Mouse (Mus musculus) hindbrain, embryonic 16.5 days (tissue): ENCODE measurements at regions not wholly inside any gene's neighbourhood (a gene's known extent, or its start where the extent isn't known, plus 50 kb on each side); places are given as distances from the start of the nearest gene placed in this dataset.

Source experiments
- ATAC-seq: fragments of 200-750 bp; cut with Nextera tagmentation; 2 replicates; pipeline ENCODE4 v1.8.0; 2017; ENCODE audit warnings: moderate TSS enrichment, moderate library complexity
- H3K27ac ChIP-seq: fragments of 300-500 bp; sonication (generic); 2 replicates; pipeline ENCODE4 v1.5.1; 2014; ENCODE audit warnings: low read depth, mild to moderate bottlenecking, control low read depth, low read length, moderate library complexity
- H3K27me3 ChIP-seq: fragments of 300-500 bp; sonication (generic); replicated peaks from 2 replicates; pipeline ENCODE4 v1.6.1; 2014; ENCODE audit warnings: low read length; ENCODE audit not compliant: control insufficient read depth, insufficient read depth
- H3K36me3 ChIP-seq: fragments of 300-500 bp; sonication (generic); 2 replicates; pipeline ENCODE4 v1.6.1; 2014; ENCODE audit warnings: mild to moderate bottlenecking, low read length, moderate library complexity, mixed read lengths; ENCODE audit not compliant: control insufficient read depth, insufficient read depth
- H3K4me1 ChIP-seq: fragments of 300-500 bp; sonication (generic); 2 replicates; pipeline ENCODE4 v1.6.1; 2014; ENCODE audit warnings: low read depth, low read length; ENCODE audit not compliant: control insufficient read depth, insufficient read depth
- H3K4me2 ChIP-seq: fragments of 300-500 bp; sonication (generic); 2 replicates; pipeline ENCODE4 v1.6.1; 2014; ENCODE audit warnings: mild to moderate bottlenecking, low read length, control low read depth, moderate library complexity
- H3K4me3 ChIP-seq: fragments of 300-500 bp; sonication (generic); 2 replicates; pipeline ENCODE4 v1.5.1; 2014; ENCODE audit warnings: mild to moderate bottlenecking, low read length, control low read depth, moderate library complexity
- H3K9ac ChIP-seq: fragments of 300-500 bp; sonication (generic); 2 replicates; pipeline ENCODE4 v1.6.1; 2014; ENCODE audit warnings: low read depth, mild to moderate bottlenecking, control low read depth, low read length, moderate library complexity
- H3K9me3 ChIP-seq: fragments of 300-500 bp; sonication (generic); 2 replicates; pipeline ENCODE4 v1.6.1; 2014; ENCODE audit warnings: mild to moderate bottlenecking, low read length, moderate library complexity; ENCODE audit not compliant: control insufficient read depth
- WGBS: fragments of 180-500 bp; shearing (Covaris S2); extraction: QIAGEN DNeasy Blood & Tissue Kit; methylation state at CpG from one replicate; pipeline ENCODE4 v1.1.7; 2014; 5-methylcytosine and 5-hydroxymethylcytosine counted together

DNA sequence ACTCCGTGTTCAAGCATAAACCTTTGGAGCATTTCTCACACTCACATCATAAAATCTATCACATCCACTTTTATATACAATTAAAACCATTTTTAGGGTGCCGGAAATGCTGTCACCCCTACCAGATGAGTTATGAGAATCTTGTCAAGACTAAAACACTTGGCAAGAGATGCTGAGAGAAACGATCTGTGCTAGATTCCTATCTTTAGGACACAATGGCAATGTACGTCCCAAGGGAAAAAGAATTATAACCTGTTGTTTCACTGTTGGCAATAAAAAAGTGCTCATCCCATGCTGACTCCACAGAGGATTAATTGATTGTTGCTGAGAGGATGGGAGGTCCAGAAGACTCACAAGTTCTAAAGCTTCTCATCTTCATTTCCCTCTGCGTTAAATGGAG, 389.7 kb upstream of the C030005K15Rik start:
- H3K4me3 ChIP-seq, result no peak overlapping the region
- H3K4me1 ChIP-seq, result no peaks in the 10 kb centered on the region
- H3K27ac ChIP-seq, result no peak overlapping the region
- H3K27me3 ChIP-seq, result no peaks in the 10 kb centered on the region
- H3K9ac ChIP-seq, result no peak overlapping the region
- H3K36me3 ChIP-seq, result no peaks in the 10 kb centered on the region
- ATAC-seq, result no peak
- no peaks in the 10 kb centered on the region for H3K9me3 ChIP-seq
- 93% methylated on average over 5 of the region's 5 CpGs for WGBS
- H3K4me2 ChIP-seq, result no peak overlapping the region

DNA sequence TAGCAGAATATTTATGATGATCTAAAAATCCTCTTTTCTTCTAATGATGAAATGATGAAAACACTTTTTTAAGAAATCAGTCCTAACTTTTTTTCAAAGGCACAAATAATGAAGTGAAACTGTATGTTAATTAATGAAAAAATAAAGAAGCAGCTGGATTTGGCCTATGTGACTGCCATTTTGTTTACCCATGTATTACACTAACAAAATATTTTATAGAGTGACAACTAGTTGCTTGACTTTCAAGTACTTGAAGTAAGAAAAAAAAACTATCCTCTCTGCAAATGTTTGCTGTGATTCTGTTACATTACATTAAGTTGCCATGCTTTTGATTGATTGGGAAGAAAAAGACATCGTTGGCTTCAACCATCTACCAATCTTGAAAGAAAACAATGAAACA, 399.2 kb upstream of the C030005K15Rik start:
- ATAC-seq, result no peak
- no peaks in the 10 kb centered on the region for H3K27me3 ChIP-seq
- no peaks in the 10 kb centered on the region for H3K36me3 ChIP-seq
- H3K4me2 ChIP-seq, result no peak overlapping the region
- 90% methylated on average over 1 of the region's 1 CpGs for WGBS
- no peaks in the 10 kb centered on the region for H3K4me1 ChIP-seq
- no peak overlapping the region for H3K4me3 ChIP-seq
- H3K9me3 ChIP-seq, result no peaks in the 10 kb centered on the region
- H3K9ac ChIP-seq, result no peak overlapping the region
- no peak overlapping the region for H3K27ac ChIP-seq

GRCm38 (mm10) chr10:98135026-98135425, 408.5 kb upstream of the C030005K15Rik start:
- H3K9ac ChIP-seq, result no peak overlapping the region
- no peaks in the 10 kb centered on the region for H3K4me1 ChIP-seq
- no peak overlapping the region for H3K4me3 ChIP-seq
- no peak overlapping the region for H3K4me2 ChIP-seq
- WGBS, result 59% methylated on average over 1 of the region's 1 CpGs
- no peaks in the 10 kb centered on the region for H3K27me3 ChIP-seq
- H3K27ac ChIP-seq, result no peak overlapping the region
- no peaks in the 10 kb centered on the region for H3K36me3 ChIP-seq
- no peak for ATAC-seq
- H3K9me3 ChIP-seq, result no peaks in the 10 kb centered on the region

GRCm38 (mm10) chr10:98145773-98146172, 419.2 kb upstream of the C030005K15Rik start:
- H3K9me3 ChIP-seq, result no peaks in the 10 kb centered on the region
- H3K27me3 ChIP-seq, result no peaks in the 10 kb centered on the region
- no peak overlapping the region for H3K9ac ChIP-seq
- no peak overlapping the region for H3K4me3 ChIP-seq
- H3K27ac ChIP-seq, result no peak overlapping the region
- H3K4me2 ChIP-seq, result no peak overlapping the region
- no peaks in the 10 kb centered on the region for H3K36me3 ChIP-seq
- ATAC-seq, result no peak
- H3K4me1 ChIP-seq, result no peaks in the 10 kb centered on the region
- 56% methylated on average over 1 of the region's 1 CpGs for WGBS

- Histone ChIP-seq H3K27me3 (no peaks in the 10 kb centered on the region), H3K4me2 (no peak overlapping the region), H3K27ac (no peak overlapping the region), H3K9me3 (no peaks in the 10 kb centered on the region), H3K4me1 (no peaks in the 10 kb centered on the region), H3K9ac (no peak overlapping the region), H3K4me3 (no peak overlapping the region), H3K36me3 (no peaks in the 10 kb centered on the region)
- ATAC-seq, result no peak
- WGBS, result 74% methylated on average over 9 of the region's 9 CpGs
These were observed 420.7 kb upstream of the C030005K15Rik start for GRCm38 (mm10) chr10:98146998-98147863.

DNA sequence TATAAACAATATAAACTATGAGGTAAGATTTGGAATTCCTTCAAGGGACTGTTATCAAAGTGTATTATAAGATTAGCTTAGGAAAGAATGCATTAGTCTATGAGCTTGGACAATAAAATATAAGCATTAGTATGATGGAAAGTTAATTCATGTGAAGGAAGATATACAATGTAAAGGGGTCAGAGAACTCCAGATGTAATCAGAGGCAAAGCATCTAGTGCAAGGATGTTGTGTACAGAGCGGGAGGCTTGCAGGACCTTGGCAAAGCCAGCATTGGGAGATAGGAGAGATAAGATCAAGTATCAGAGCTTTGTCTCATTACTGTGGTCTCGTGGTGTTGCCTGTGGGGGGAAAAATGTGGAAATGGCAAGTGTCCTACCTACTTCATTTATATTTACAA, 429.4 kb upstream of the C030005K15Rik start:
- Histone ChIP-seq H3K27me3 (no peaks in the 10 kb centered on the region), H3K9ac (no peak overlapping the region), H3K27ac (no peak overlapping the region), H3K9me3 (no peaks in the 10 kb centered on the region), H3K4me2 (no peak overlapping the region), H3K36me3 (no peaks in the 10 kb centered on the region), H3K4me3 (no peak overlapping the region), H3K4me1 (no peaks in the 10 kb centered on the region)
- no peak for ATAC-seq
- 86% methylated on average over 2 of the region's 2 CpGs for WGBS

DNA sequence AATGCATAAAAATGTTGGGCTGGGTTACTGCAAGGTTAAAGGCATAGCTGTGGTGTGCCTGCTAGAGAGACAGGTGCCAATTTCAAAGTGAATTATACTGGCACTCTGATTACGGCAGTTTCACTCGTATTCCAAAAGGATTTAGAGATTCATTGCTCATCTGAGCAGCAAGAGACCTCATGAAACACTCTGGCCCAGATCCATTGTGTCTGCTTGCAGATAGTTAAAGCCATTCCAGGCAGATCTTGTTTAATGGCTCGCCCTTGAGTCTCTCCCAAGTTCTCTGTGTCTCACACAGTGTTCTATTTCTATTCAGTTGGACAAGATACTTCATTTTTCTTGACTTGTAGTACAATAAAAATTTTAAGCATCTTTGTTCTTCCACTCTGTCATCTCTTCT, 459.1 kb upstream of the C030005K15Rik start:
- peak; percentile 30; the same call in 1 of the 2 replicates for ATAC-seq
- H3K27ac ChIP-seq, result no peak overlapping the region
- no peak overlapping the region for H3K4me3 ChIP-seq
- no peak overlapping the region for H3K4me2 ChIP-seq
- no peaks in the 10 kb centered on the region for H3K27me3 ChIP-seq
- 56% methylated on average over 3 of the region's 3 CpGs for WGBS
- H3K4me1 ChIP-seq, result no peaks in the 10 kb centered on the region
- no peak overlapping the region for H3K9ac ChIP-seq
- H3K36me3 ChIP-seq, result no peaks in the 10 kb centered on the region
- no peaks in the 10 kb centered on the region; the same call in 1 of the 2 replicates for H3K9me3 ChIP-seq

DNA sequence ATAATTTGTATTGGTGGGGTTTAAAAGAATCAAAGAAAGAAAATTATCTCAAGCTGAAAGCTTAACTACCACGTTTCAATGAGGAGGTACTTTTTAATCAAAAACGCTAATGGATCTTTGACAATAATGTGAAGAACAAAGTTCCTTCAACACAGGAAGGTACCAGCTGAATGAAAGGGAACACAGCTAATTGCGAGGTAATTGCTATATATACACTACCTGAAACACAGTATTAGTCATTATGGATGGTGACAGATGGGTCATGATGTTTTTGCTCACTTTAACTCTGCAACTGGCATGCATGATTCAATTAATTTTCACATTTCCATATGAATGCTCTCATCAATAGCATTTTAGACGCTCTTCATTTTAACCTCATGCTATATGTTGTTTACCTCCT, 470.3 kb upstream of the C030005K15Rik start:
- no peaks in the 10 kb centered on the region for H3K4me1 ChIP-seq
- ATAC-seq, result no peak
- H3K27ac ChIP-seq, result no peak overlapping the region
- H3K36me3 ChIP-seq, result no peaks in the 10 kb centered on the region
- H3K4me2 ChIP-seq, result no peak overlapping the region
- 67% methylated on average over 4 of the region's 4 CpGs for WGBS
- no peak overlapping the region for H3K9ac ChIP-seq
- H3K9me3 ChIP-seq, result no peaks in the 10 kb centered on the region
- H3K4me3 ChIP-seq, result no peak overlapping the region
- H3K27me3 ChIP-seq, result no peaks in the 10 kb centered on the region

DNA sequence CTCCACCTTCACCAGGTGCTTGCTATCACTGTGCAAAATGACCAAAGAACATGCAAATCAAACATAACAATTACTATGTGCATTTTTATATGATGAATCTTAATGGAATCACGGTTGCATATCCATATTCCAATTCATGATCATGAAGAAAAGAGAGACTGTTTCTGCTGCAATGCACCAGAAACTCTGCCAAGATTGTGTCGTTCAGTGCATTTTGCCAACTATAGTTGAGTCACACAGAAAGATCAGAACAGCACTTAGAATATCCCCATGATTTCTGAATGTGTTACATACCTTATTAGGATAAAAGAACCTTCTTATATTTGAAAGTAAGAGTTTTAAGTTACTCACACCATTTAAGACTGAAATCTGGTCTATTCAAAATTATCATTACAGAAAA, 483.7 kb upstream of the C030005K15Rik start:
- Histone ChIP-seq H3K4me1 (no peaks in the 10 kb centered on the region), H3K4me3 (no peak overlapping the region), H3K4me2 (no peak overlapping the region), H3K27me3 (no peaks in the 10 kb centered on the region), H3K9ac (no peak overlapping the region), H3K27ac (no peak overlapping the region), H3K9me3 (no peaks in the 10 kb centered on the region), H3K36me3 (no peaks in the 10 kb centered on the region)
- ATAC-seq, result no peak
- WGBS, result 80% methylated on average over 2 of the region's 2 CpGs
